13 mouse cellular contexts compared by ENCODE assay signal in the genomic region with DNA sequence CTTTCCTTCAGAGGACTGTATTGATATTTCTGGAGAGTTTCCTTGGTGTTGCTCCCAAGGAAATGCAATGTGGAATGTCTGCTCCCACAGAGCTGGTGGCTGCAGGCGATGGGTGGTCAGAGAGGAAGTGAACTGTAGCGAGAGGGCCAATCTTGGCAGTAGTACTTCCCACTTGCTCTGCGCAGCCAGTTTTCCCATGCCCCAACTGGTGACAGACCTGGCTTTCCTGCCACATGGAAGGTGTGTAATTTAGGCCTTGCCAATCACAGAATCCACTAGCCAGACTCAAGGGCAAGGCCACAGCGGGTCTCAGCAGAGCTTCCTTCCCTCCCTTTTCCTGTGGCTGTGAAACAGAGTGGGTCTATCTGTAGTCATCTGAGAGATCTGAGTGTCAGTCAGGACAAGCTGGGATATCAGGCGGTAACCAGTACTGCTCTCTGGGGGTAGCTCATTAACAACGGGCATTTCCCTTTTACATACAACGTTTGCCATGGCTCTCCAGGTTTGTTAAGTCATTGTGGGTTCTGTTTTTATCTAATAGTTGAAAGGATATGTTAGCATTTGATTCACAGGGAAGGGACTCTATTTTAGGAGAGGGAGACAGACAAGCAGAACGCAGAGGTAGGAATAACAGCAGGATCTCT.
DNase-seq lines count a peak whose midpoint lies in the region; ATAC-seq and TF ChIP-seq lines count a peak whose summit lies in the region.
"Had no signal": no experiment of that assay in that cellular context is flagged by ENCODE, and none has a peak within 500 bp of the region (broad histone marks: within the 10 kb centered on the region; RNA-seq: fewer than 3 reads in every experiment).

No protein-coding gene starts in this region.

- no peak for TF ChIP-seq CTCF in gastrocnemius, adult 2 months (IDR thresholded peaks at IDR 0.05)

- H3K36me3 ChIP-seq in hindbrain, embryonic 13.5 days: no peaks in the 10 kb centered on the region
- H3K36me3 ChIP-seq in hindbrain, embryonic 11.5 days (ENCODE audit: control insufficient read depth, insufficient read depth, low read length): no peaks in the 10 kb centered on the region
- no peaks in the 10 kb centered on the region for H3K36me3 ChIP-seq in forebrain, embryonic 16.5 days (ENCODE audit: control insufficient read depth, insufficient read depth)
- H3K36me3 ChIP-seq: intestine, embryonic 15.5 days; lung, embryonic 15.5 days had no signal

- H3K4me3 ChIP-seq in hindbrain, embryonic 13.5 days: no peak overlapping the region
- H3K4me3 ChIP-seq in hindbrain, embryonic 11.5 days (ENCODE audit: low read depth, low read length): no peak overlapping the region
- no peak overlapping the region for H3K4me3 ChIP-seq in forebrain, embryonic 16.5 days (replicated peaks; ENCODE audit: low read length)
- no peak overlapping the region for H3K4me3 ChIP-seq in gastrocnemius, adult 2 months
- H3K4me3 ChIP-seq: intestine, embryonic 15.5 days; lung, embryonic 15.5 days had no signal

- H3K9me3 ChIP-seq in hindbrain, embryonic 13.5 days: no peaks in the 10 kb centered on the region
- no peaks in the 10 kb centered on the region for H3K9me3 ChIP-seq in hindbrain, embryonic 11.5 days (ENCODE audit: control insufficient read depth, low read length)
- no peaks in the 10 kb centered on the region for H3K9me3 ChIP-seq in forebrain, embryonic 16.5 days (ENCODE audit: control insufficient read depth, low read length)
- H3K9me3 ChIP-seq: intestine, embryonic 15.5 days; lung, embryonic 15.5 days had no signal

- H3K4me2 ChIP-seq in hindbrain, embryonic 13.5 days: no peak overlapping the region
- H3K4me2 ChIP-seq in hindbrain, embryonic 11.5 days (replicated peaks; ENCODE audit: low read depth, low read length): no peak overlapping the region
- no peak overlapping the region for H3K4me2 ChIP-seq in forebrain, embryonic 16.5 days (ENCODE audit: low read length)
- H3K4me2 ChIP-seq: intestine, embryonic 15.5 days; lung, embryonic 15.5 days; midbrain, embryonic 11.5 days had no signal

- 0 out of 2 replicates have a peak overlapping the region, but pooled peaks have one; percentile 50 for H3K27ac ChIP-seq in hindbrain, embryonic 13.5 days
- no peak overlapping the region for H3K27ac ChIP-seq in hindbrain, embryonic 11.5 days (ENCODE audit: low read depth, low read length)
- H3K27ac ChIP-seq in forebrain, embryonic 16.5 days (ENCODE audit: low read length): no peak overlapping the region
- no peak overlapping the region for H3K27ac ChIP-seq in gastrocnemius, adult 2 months
- H3K27ac ChIP-seq: intestine, embryonic 15.5 days; lung, embryonic 15.5 days had no signal

- intact Hi-C loops in gastrocnemius, adult 2 months (cut with DNase I): no loop called here

- WGBS in hindbrain, embryonic 13.5 days: 66% methylated on average over 8 of the region's 8 CpGs
- WGBS in hindbrain, embryonic 11.5 days: 70% methylated on average over 8 of the region's 8 CpGs
- WGBS in forebrain, embryonic 16.5 days: 56% methylated on average over 8 of the region's 8 CpGs

- no peak for ATAC-seq in hindbrain, embryonic 13.5 days (ENCODE audit: low FRiP score)
- ATAC-seq in hindbrain, embryonic 11.5 days (ENCODE audit: low FRiP score): no peak
- ATAC-seq in forebrain, embryonic 16.5 days: 0 out of 2 replicates have a peak, but pooled peaks have one; percentile 17
- no peak for ATAC-seq in activated CD4-positive, CD25-positive, alpha-beta regulatory T cell, adult 4 months

- peaks cover 48% of the 10 kb centered on the region for H3K4me1 ChIP-seq in hindbrain, embryonic 13.5 days (replicated peaks)
- no peaks in the 10 kb centered on the region for H3K4me1 ChIP-seq in hindbrain, embryonic 11.5 days (replicated peaks; ENCODE audit: control insufficient read depth, insufficient read depth, low read length)
- peaks cover 32% of the 10 kb centered on the region for H3K4me1 ChIP-seq in forebrain, embryonic 16.5 days (replicated peaks; ENCODE audit: control insufficient read depth, insufficient read depth, low read length)

- no peak for DNase-seq in hindbrain, embryonic 11.5 days (ENCODE audit: low spot score)
- peak; percentile 3 for DNase-seq in 416B (ENCODE audit: low read depth)
- peak; percentile 43 to 55 for DNase-seq in cerebellum, adult 18-20 months
- no peak for DNase-seq in gastrocnemius, adult 2 months
- DNase-seq in spleen, adult 12 weeks (ENCODE audit: low spot score): no peak
- DNase-seq: heart, adult 11 months; right cerebral cortex, postnatal 25 days had no signal

- H3K27me3 ChIP-seq in hindbrain, embryonic 13.5 days: no peaks in the 10 kb centered on the region
- 0 out of 2 replicates have a peak, but pooled peaks cover 2% of the 10 kb centered on the region for H3K27me3 ChIP-seq in hindbrain, embryonic 11.5 days (ENCODE audit: control insufficient read depth, insufficient read depth, low read length)
- H3K27me3 ChIP-seq in forebrain, embryonic 16.5 days (replicated peaks; ENCODE audit: control insufficient read depth, insufficient read depth, low read length): no peaks in the 10 kb centered on the region
- H3K27me3 ChIP-seq: intestine, embryonic 15.5 days; lung, embryonic 15.5 days had no signal

- H3K9ac ChIP-seq in hindbrain, embryonic 13.5 days: no peak overlapping the region; the same call in 1 of the 2 replicates
- H3K9ac ChIP-seq in hindbrain, embryonic 11.5 days (ENCODE audit: low read depth, low read length): no peak overlapping the region
- H3K9ac ChIP-seq in forebrain, embryonic 16.5 days (replicated peaks; ENCODE audit: low read depth, low read length): no peak overlapping the region
- H3K9ac ChIP-seq: intestine, embryonic 15.5 days; lung, embryonic 15.5 days had no signal

Comparison
In these comparisons a context has a peak if more than half of its experiments do, and no peak if none do; other contexts are left out.
1. DNase-seq: peak in 416B (single experiment) and cerebellum, adult 18-20 months (2 of 2); none in hindbrain, embryonic 11.5 days (single experiment), gastrocnemius, adult 2 months (single experiment) and spleen, adult 12 weeks (single experiment).